Mouse (Mus musculus): ENCODE results near the gene Selenbp2. TPM values are rescaled to one million over a fixed set of nuclear protein-coding genes. Genes with fewer than 3 reads are reported as not detected.
"Not testable (repeated sequence)": the region's sequence is repeated elsewhere in the genome, so short reads cannot be mapped to it uniquely, and the experiment has no call there.

Gene Selenbp2
- total and polyA plus RNA-seq, 2 experiments from 2014 or later: 0.79 to 1.8 TPM

- not testable (repeated sequence) for H3K4me3 ChIP-seq (ENCODE audit: low read length); H3K36me3 ChIP-seq (ENCODE audit: insufficient read depth, low read length); H3K27me3 ChIP-seq (ENCODE audit: insufficient read depth, low read length); H3K9ac ChIP-seq (replicated peaks; ENCODE audit: low read length); H3K9me3 ChIP-seq (ENCODE audit: low read length); H3K4me1 ChIP-seq (ENCODE audit: insufficient read depth, low read length); H3K4me2 ChIP-seq (ENCODE audit: low read depth, low read length); ATAC-seq; H3K27ac ChIP-seq
- peak; percentile 40; the same call in 1 of the 2 replicates for TF ChIP-seq CTCF (IDR thresholded peaks at IDR 0.05; ENCODE audit: low read depth)
- 37% methylated on average over 2 of the region's 2 CpGs for WGBS
- DNase-seq (ENCODE audit: low spot score): peak; percentile 3
Observed at GRCm38 (mm10) chr3:94723637-94724036, 30.3 kb downstream of the Selenbp2 start.

DNA sequence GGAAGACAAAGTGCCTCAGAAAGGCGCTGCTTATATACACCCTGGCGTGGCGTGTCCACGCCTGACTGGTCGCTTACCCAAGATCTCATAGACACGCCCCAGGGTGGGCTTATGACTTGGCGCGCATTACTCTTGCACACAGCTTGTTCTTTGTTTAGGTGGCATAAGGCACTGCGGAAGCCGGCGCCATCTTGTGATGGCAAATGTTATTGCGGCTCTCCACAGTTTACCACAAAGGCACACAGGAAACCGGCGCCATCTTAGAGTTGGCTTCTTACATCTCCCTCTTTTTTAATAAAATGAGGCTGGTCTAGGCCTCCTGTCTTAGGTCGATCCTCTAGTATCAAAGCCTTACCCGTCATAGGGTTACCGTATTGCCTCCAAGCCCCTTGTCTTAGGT lies 52.3 kb downstream of the Selenbp2 start:
- Histone ChIP-seq H3K36me3 (ENCODE audit: insufficient read depth, low read length) (no peaks in the 10 kb centered on the region), H3K9ac (replicated peaks; ENCODE audit: low read length) (no peak overlapping the region), H3K4me3 (ENCODE audit: low read length) (no peak overlapping the region), H3K27ac (no peak overlapping the region), H3K4me2 (ENCODE audit: low read depth, low read length) (no peak overlapping the region), H3K9me3 (ENCODE audit: low read length) (no peaks in the 10 kb centered on the region), H3K27me3 (ENCODE audit: insufficient read depth, low read length) (no peaks in the 10 kb centered on the region), H3K4me1 (ENCODE audit: insufficient read depth, low read length) (no peaks in the 10 kb centered on the region)
- ATAC-seq (no peak), DNase-seq (ENCODE audit: low spot score) (no peak)
- 95% methylated on average over 17 of the region's 17 CpGs for WGBS
- TF ChIP-seq CTCF (IDR thresholded peaks at IDR 0.05; ENCODE audit: low read depth): no peak

Other genes with a start within 250 kb of the Selenbp2 start
- gene Oaz3, start 249.6 kb upstream of the Selenbp2 start, total RNA-seq (2014; rRNA removed): not detected in 2 replicates
- 0.60 and 1.2 TPM in 2 replicates for gene Oaz3, start 249.6 kb upstream of the Selenbp2 start, polyA plus RNA-seq (2015; fragmentation: Nextera tagmentation; extraction: Ambion mirVana)
- gene Celf3, start 215.3 kb upstream of the Selenbp2 start, total RNA-seq (2014; rRNA removed): 156 and 184 TPM in 2 replicates
- gene Celf3, start 215.3 kb upstream of the Selenbp2 start, polyA plus RNA-seq (2015; fragmentation: Nextera tagmentation; extraction: Ambion mirVana): 158 and 171 TPM in 2 replicates
- gene Riiad1, start 213.2 kb upstream of the Selenbp2 start, total RNA-seq (2014; rRNA removed): 2.3 and 4.1 TPM in 2 replicates
- 15.7 and 18.3 TPM in 2 replicates for gene Riiad1, start 213.2 kb upstream of the Selenbp2 start, polyA plus RNA-seq (2015; fragmentation: Nextera tagmentation; extraction: Ambion mirVana)
- 71.3 and 79.9 TPM in 2 replicates for gene Snx27, start 110.8 kb upstream of the Selenbp2 start, total RNA-seq (2014; rRNA removed)
- gene Snx27, start 110.8 kb upstream of the Selenbp2 start, polyA plus RNA-seq (2015; fragmentation: Nextera tagmentation; extraction: Ambion mirVana): 81.7 and 82.1 TPM in 2 replicates
- gene Gm10972, start 50.4 kb upstream of the Selenbp2 start, total RNA-seq (2014; rRNA removed): not detected in 2 replicates
- not detected in 2 replicates for gene Gm10972, start 50.4 kb upstream of the Selenbp2 start, polyA plus RNA-seq (2015; fragmentation: Nextera tagmentation; extraction: Ambion mirVana)
- 8.4 and 14.7 TPM in 2 replicates for gene Tuft1, start 34.7 kb upstream of the Selenbp2 start, total RNA-seq (2014; rRNA removed)
- gene Tuft1, start 34.7 kb upstream of the Selenbp2 start, polyA plus RNA-seq (2015; fragmentation: Nextera tagmentation; extraction: Ambion mirVana): 6.8 and 7.6 TPM in 2 replicates
- gene Cgn, start 92.9 kb downstream of the Selenbp2 start, total RNA-seq (2014; rRNA removed): 5.8 and 7.7 TPM in 2 replicates
- 9.8 and 10.3 TPM in 2 replicates for gene Cgn, start 92.9 kb downstream of the Selenbp2 start, polyA plus RNA-seq (2015; fragmentation: Nextera tagmentation; extraction: Ambion mirVana)
- 38.6 and 42.8 TPM in 2 replicates for gene Pogz, start 144.0 kb downstream of the Selenbp2 start, total RNA-seq (2014; rRNA removed)
- gene Pogz, start 144.0 kb downstream of the Selenbp2 start, polyA plus RNA-seq (2015; fragmentation: Nextera tagmentation; extraction: Ambion mirVana): 13.8 and 16.8 TPM in 2 replicates
- 288 and 314 TPM in 2 replicates for gene Psmb4, start 193.4 kb downstream of the Selenbp2 start, total RNA-seq (2014; rRNA removed)
- gene Psmb4, start 193.4 kb downstream of the Selenbp2 start, polyA plus RNA-seq (2015; fragmentation: Nextera tagmentation; extraction: Ambion mirVana): 370 and 383 TPM in 2 replicates
- gene Selenbp1, start 239.5 kb downstream of the Selenbp2 start, total RNA-seq (2014; rRNA removed): 32.8 and 36.5 TPM in 2 replicates
- gene Selenbp1, start 239.5 kb downstream of the Selenbp2 start, polyA plus RNA-seq (2015; fragmentation: Nextera tagmentation; extraction: Ambion mirVana): 19.9 and 21.3 TPM in 2 replicates

Measured in hindbrain, postnatal 0 days (tissue).